11 mouse cellular contexts compared by ENCODE assay signal in the genomic region with DNA sequence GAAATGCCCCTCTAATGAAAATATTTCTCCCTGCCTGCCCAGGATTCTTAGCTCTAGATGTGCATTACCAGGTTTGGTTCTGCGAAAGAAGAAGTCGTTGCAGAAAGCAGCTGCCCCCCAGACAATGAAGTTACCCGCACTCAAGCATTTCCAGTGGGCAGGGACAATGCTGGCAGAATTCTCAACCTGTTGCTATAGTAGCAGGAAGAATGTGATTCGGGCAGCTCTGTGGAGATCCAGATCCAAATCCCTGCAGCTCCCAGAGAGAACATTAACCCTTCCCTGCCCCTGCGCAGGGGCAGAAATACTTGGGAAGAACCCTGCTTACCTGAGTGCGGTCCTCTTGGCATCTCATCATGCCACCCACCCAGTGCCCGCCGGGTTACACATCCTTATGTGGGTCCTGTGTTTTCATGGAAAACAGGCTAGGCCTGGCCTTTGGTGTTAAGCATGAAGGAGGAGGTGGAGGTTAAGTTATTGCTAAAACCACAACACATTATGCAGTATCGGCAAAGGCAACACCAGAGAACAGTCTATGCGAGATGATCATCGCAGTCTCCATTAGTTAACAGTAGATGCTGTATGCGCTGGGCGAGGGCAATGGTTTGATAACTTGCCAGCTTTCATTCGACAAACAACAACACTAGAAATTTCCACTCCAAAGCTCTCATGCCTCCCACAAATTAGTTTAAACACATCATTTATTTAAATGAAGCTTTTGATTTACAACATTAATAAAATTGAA.
A peak's percentile ranks its signal among the peaks of the same experiment; 100 is the strongest.
DNase-seq lines count a peak whose midpoint lies in the region; ATAC-seq and TF ChIP-seq lines count a peak whose summit lies in the region.
"Had no signal": no experiment of that assay in that cellular context is flagged by ENCODE, and none has a peak within 500 bp of the region (broad histone marks: within the 10 kb centered on the region; RNA-seq: fewer than 3 reads in every experiment).

No protein-coding gene starts in this region.

- no peak for TF ChIP-seq POLR2A in thymus, adult 2 months (IDR thresholded peaks at IDR 0.05; ENCODE audit: control insufficient read depth, extremely low read depth, insufficient read depth, low read length, poor library complexity)

- 54% methylated on average over 14 of the region's 14 CpGs for WGBS in embryonic facial prominence, embryonic 13.5 days
- WGBS in neural tube, embryonic 11.5 days = 57% methylated on average over 14 of the region's 14 CpGs
- WGBS in thymus, adult 2 months = 92% methylated on average over 14 of the region's 14 CpGs
- WGBS in liver, embryonic 11.5 days = 86% methylated on average over 14 of the region's 14 CpGs

- H3K27me3 ChIP-seq in embryonic facial prominence, embryonic 13.5 days = no peaks in the 10 kb centered on the region
- H3K27me3 ChIP-seq in neural tube, embryonic 11.5 days (ENCODE audit: control insufficient read depth, insufficient read depth, low read length) = no peaks in the 10 kb centered on the region
- H3K27me3 ChIP-seq in thymus, adult 2 months (ENCODE audit: control insufficient read depth, insufficient read depth, low read length) = no peaks in the 10 kb centered on the region
- H3K27me3 ChIP-seq in liver, embryonic 11.5 days (replicated peaks; ENCODE audit: control insufficient read depth, insufficient read depth, low read length) = no peaks in the 10 kb centered on the region
- H3K27me3 ChIP-seq: heart, embryonic 15.5 days; limb, embryonic 12.5 days had no signal

- DNase-seq in gastrocnemius, adult 2 months = no peak
- no peak for DNase-seq in gastrocnemius, postnatal 36 days
- DNase-seq in layer of hippocampus, adult 18-20 months (ENCODE audit: low spot score in 2 of 2) = peak; percentile 28 to 84
- DNase-seq in neural tube, embryonic 11.5 days (ENCODE audit: low spot score) = peak; percentile 62
- no peak for DNase-seq in heart, postnatal 25 days (ENCODE audit: low spot score)
- DNase-seq in thymus, adult 2 months = no peak
- DNase-seq in liver, embryonic 11.5 days (ENCODE audit: low spot score) = no peak
- DNase-seq: B cell, adult 2 months had no signal

- H3K4me2 ChIP-seq in embryonic facial prominence, embryonic 13.5 days = peak overlapping the region; percentile 19; the same call in 1 of the 2 replicates
- H3K4me2 ChIP-seq in neural tube, embryonic 11.5 days (ENCODE audit: low read depth) = no peak overlapping the region
- no peak overlapping the region for H3K4me2 ChIP-seq in liver, embryonic 11.5 days
- H3K4me2 ChIP-seq: heart, embryonic 15.5 days; limb, embryonic 12.5 days had no signal

- intact Hi-C loops in gastrocnemius, adult 2 months (cut with DNase I) = no loop called here
- intact Hi-C loops in gastrocnemius, postnatal 36 days (cut with DNase I) = no loop called here
- intact Hi-C loops in heart, postnatal 25 days (cut with DNase I) = no loop called here

- H3K9ac ChIP-seq in embryonic facial prominence, embryonic 13.5 days = no peak overlapping the region
- no peak overlapping the region for H3K9ac ChIP-seq in neural tube, embryonic 11.5 days (ENCODE audit: low read length)
- H3K9ac ChIP-seq in liver, embryonic 11.5 days (ENCODE audit: low read depth, low read length) = no peak overlapping the region
- H3K9ac ChIP-seq: heart, embryonic 15.5 days; limb, embryonic 12.5 days had no signal

- peaks cover 29% of the 10 kb centered on the region for H3K4me1 ChIP-seq in embryonic facial prominence, embryonic 13.5 days
- peaks cover 16% of the 10 kb centered on the region for H3K4me1 ChIP-seq in neural tube, embryonic 11.5 days (ENCODE audit: control insufficient read depth, insufficient read depth, low read length)
- peaks cover 9% of the 10 kb centered on the region for H3K4me1 ChIP-seq in thymus, adult 2 months (replicated peaks; ENCODE audit: control insufficient read depth, insufficient read depth, low read length)
- H3K4me1 ChIP-seq in liver, embryonic 11.5 days (replicated peaks; ENCODE audit: control insufficient read depth, insufficient read depth, low read length) = peaks cover 11% of the 10 kb centered on the region

- 0 out of 2 replicates have a peak, but pooled peaks cover 2% of the 10 kb centered on the region for H3K36me3 ChIP-seq in embryonic facial prominence, embryonic 13.5 days
- H3K36me3 ChIP-seq in neural tube, embryonic 11.5 days (ENCODE audit: control insufficient read depth, insufficient read depth, low read length) = no peaks in the 10 kb centered on the region
- H3K36me3 ChIP-seq in thymus, adult 2 months (ENCODE audit: control insufficient read depth, insufficient read depth, low read length) = no peaks in the 10 kb centered on the region
- H3K36me3 ChIP-seq in liver, embryonic 11.5 days (ENCODE audit: control insufficient read depth, insufficient read depth, low read length) = no peaks in the 10 kb centered on the region
- H3K36me3 ChIP-seq: heart, embryonic 15.5 days; limb, embryonic 12.5 days had no signal

- no peak for TF ChIP-seq CTCF in gastrocnemius, adult 2 months (IDR thresholded peaks at IDR 0.05)
- no peak for TF ChIP-seq CTCF in thymus, adult 2 months (IDR thresholded peaks at IDR 0.05; ENCODE audit: borderline replicate concordance, control insufficient read depth, extremely low read depth, insufficient read depth, low read length, poor library complexity)

- peaks cover 2% of the 10 kb centered on the region; the same call in 1 of the 2 replicates for H3K9me3 ChIP-seq in embryonic facial prominence, embryonic 13.5 days
- no peaks in the 10 kb centered on the region; the same call in 1 of the 2 replicates for H3K9me3 ChIP-seq in neural tube, embryonic 11.5 days (ENCODE audit: control insufficient read depth, low read length)
- no peaks in the 10 kb centered on the region for H3K9me3 ChIP-seq in liver, embryonic 11.5 days (ENCODE audit: control insufficient read depth, low read length)
- H3K9me3 ChIP-seq: heart, embryonic 15.5 days; limb, embryonic 12.5 days had no signal

- no peak overlapping the region for H3K4me3 ChIP-seq in gastrocnemius, adult 2 months
- no peak overlapping the region for H3K4me3 ChIP-seq in embryonic facial prominence, embryonic 13.5 days
- no peak overlapping the region for H3K4me3 ChIP-seq in neural tube, embryonic 11.5 days (ENCODE audit: low read depth, low read length)
- H3K4me3 ChIP-seq in thymus, adult 2 months (ENCODE audit: control insufficient read depth, insufficient read depth, low read length) = no peak overlapping the region
- no peak overlapping the region for H3K4me3 ChIP-seq in liver, embryonic 11.5 days (ENCODE audit: low read depth, low read length)
- H3K4me3 ChIP-seq: heart, embryonic 15.5 days; limb, embryonic 12.5 days had no signal

- peak overlapping the region; percentile 46; the same call in 1 of the 2 replicates for H3K27ac ChIP-seq in gastrocnemius, adult 2 months
- H3K27ac ChIP-seq in embryonic facial prominence, embryonic 13.5 days = peak overlapping the region; percentile 52; the same call in 1 of the 2 replicates
- peak overlapping the region; percentile 30; the same call in 1 of the 2 replicates for H3K27ac ChIP-seq in neural tube, embryonic 11.5 days (ENCODE audit: low read depth, low read length)
- no peak overlapping the region for H3K27ac ChIP-seq in thymus, adult 2 months (ENCODE audit: control insufficient read depth, insufficient read depth, low read length)
- no peak overlapping the region for H3K27ac ChIP-seq in liver, embryonic 11.5 days (ENCODE audit: low read depth, low read length)
- H3K27ac ChIP-seq: heart, embryonic 15.5 days; limb, embryonic 12.5 days had no signal

- ATAC-seq in embryonic facial prominence, embryonic 13.5 days (ENCODE audit: insufficient number of reproducible peaks, insufficient read depth, low FRiP score, low TSS enrichment, low read depth) = no peak
- ATAC-seq in neural tube, embryonic 11.5 days (ENCODE audit: insufficient read depth, low FRiP score, low TSS enrichment) = peak; percentile 73
- ATAC-seq in liver, embryonic 11.5 days (replicated peaks; ENCODE audit: low FRiP score) = no peak

Comparison
In these comparisons a context has a peak if more than half of its experiments do, and no peak if none do; other contexts are left out.
1. DNase-seq: peak in layer of hippocampus, adult 18-20 months (2 of 2) and neural tube, embryonic 11.5 days (single experiment); none in gastrocnemius, adult 2 months (single experiment), gastrocnemius, postnatal 36 days (0 of 2), heart, postnatal 25 days (single experiment), thymus, adult 2 months (single experiment) and liver, embryonic 11.5 days (single experiment).
2. H3K27ac ChIP-seq: peak in gastrocnemius, adult 2 months (single experiment), embryonic facial prominence, embryonic 13.5 days (single experiment) and neural tube, embryonic 11.5 days (single experiment); none in thymus, adult 2 months (single experiment) and liver, embryonic 11.5 days (single experiment).